Mouse (Mus musculus) WW6 (cell line): ENCODE results near the gene Sqor.

Experiments used
- DNase-seq: peaks from one replicate; pipeline ENCODE4 v3.0.0-alpha.2; 2013; ENCODE audit warnings: low read depth, low spot score

Gene Sqor

DNA sequence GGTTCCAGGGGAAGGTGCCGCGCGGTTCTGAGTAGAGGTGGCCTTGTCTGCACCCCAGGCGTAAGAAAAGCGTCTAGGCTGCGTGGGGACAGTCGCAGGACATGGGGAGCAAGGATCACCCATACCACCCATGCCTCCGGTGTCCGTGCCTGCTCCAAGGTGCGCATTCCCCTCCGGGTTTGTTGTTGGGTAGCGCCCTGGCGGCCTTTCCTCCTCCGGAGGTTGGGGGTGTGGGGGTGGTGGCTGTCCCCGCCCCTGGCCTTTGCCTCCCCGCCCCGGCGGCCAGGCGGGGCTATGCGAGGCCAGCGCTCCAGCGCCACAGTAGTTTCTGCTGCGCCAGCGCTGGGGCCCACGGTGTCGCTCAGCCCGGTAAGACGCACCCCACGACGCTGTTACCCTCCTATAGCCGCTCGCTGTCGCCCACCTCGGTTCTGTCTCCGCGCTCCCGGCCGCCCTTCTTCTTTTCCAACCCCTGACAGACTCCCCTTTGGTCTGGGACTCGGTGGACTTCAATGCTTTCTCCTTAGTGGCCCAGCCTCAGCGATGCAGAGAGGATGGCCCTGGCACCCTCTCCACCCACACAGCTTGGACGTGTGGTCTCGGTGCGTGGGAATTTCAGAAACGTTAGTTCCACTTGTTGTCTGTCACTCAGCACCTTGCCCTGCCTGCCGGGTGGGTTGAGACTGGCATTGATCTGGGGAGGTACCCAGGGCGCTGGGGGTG lies at the start of gene Sqor:
TSS of gene Sqor (plus strand) at position 167 of the 723 bp plus-strand sequence.
- DNase-seq, result no peak

- no peak for DNase-seq
Measured at GRCm38 (mm10) chr2:122716301-122716842, 48.7 kb upstream of the Sqor start.

DNA sequence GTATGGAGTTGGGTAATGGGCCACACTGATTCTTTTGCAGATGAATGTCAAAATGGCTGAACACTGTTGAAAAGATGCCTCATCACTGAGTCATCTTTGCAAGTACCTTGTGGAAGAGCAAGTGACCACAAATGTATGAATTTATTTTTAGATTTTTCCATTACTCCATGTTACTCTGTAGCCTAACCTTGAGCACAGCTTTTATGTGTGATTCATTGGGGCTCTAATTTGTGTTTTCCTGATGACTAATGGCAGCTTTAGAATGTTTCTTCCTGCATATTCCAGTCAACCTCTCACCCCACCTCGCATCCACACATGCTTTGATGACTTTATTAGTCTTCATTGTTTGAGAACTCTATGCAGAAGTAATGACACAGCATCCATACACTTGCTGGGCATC lies 45.8 kb upstream of the Sqor start:
- DNase-seq, result no peak

- no peak for DNase-seq
Measured at GRCm38 (mm10) chr2:122720564-122720963, 44.5 kb upstream of the Sqor start.

DNA sequence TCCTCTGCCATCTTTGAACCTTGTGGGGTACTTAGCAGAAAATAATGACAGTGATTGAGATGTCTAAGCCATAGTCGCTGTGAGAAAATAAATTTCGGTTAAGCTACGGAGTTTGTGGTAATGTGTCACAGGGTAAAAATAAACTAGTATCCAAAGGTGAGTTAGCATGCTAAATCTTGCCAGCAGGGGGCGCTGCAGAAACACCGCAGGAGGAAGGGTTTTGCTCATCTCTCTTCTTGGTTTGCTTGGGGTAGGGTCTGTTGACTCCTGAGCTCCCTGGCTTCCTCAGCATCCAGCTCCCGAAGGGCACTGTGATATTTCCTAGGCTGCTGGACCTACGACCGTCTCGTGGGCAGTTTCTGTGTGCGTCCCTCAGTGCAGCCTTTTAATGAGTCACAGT lies 39.4 kb upstream of the Sqor start:
- no peak for DNase-seq

DNA sequence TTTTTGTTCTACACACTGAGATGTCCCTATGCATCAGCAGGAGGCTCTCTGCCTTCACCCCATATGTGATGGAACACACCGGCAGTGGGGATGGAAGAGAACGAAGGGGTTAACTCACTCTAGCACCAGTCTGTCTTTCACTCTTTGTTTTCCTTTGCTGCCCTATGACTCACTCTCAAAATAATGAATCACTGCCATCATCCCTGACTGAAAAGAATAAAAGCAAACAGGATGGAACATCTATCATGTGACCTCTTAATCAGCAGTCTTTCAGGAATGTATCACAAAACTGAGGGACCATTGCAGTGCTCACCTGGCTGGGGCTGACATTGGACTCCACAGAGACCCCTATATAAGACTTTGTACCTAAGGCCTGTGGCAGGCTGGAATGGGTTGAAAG lies 33.6 kb upstream of the Sqor start:
- no peak for DNase-seq

- peak; percentile 60 for DNase-seq
Measured at GRCm38 (mm10) chr2:122737894-122738830, 26.9 kb upstream of the Sqor start, which contains the start of gene Bloc1s6. Gene Bloc1s6 (plus strand): TSS chr2:122738503.

GRCm38 (mm10) chr2:122739023-122739422 lies 26.0 kb upstream of the Sqor start:
- no peak for DNase-seq

DNA sequence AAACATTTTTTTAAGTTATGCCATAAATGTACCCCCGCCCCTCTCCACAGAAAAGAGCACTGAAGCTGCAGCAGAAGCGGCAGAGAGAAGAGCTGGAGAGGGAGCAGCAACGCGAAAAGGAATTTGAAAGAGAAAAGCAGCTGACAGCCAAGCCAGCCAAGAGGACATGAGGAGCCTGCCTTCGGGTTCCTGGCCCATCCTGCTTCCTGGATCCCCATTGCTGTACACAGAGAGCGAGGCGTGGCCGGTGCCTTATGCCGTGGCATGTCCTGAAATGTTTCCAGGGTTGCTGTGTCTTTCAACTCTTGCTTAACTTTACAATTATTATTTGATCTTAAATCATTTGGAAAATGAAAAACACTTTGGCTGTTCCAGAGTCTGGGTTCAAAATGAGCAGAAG lies 18.6 kb upstream of the Sqor start:
- DNase-seq, result no peak

GRCm38 (mm10) chr2:122753739-122754343 lies 11.2 kb upstream of the Sqor start:
- DNase-seq, result no peak

DNA sequence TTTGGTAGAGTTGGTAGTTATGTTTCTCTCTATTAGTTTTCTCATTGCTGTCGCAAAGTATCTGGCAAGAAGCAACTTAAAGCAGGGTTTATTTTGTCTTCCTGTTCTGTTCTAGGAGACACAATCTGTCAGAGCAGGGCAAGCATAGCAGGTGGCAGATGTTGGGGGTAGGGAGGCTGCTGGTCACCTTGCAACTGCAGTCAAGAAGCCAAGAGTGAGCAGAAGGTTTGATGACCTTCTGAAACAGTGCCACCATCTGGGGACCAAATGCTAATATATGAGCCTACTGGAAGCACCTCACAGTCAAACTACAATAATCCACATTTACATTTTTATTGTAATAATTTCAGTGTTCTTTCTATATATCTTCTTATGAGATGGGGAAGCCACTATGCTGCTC lies 5.2 kb upstream of the Sqor start:
- DNase-seq, result no peak

DNA sequence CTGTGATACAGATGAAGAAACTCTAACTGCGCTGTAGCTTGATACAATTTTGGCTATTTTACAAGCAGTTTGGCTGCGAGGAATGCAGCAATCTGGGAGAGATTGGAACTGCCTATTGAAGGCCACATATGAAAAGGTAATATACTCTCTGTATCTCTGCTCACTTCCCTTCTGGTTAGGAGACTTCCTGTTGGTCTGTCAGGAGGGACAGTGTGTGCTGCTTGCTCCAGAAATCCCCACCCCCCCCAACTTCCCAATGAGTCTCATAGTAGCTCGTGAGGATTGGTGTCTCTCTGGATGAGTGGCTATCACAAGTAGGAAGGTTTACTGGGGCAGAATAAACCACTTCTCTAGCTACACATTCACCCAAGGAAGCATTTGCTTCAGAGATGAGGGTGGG lies 2.0 kb upstream of the Sqor start:
- DNase-seq, result no peak

GRCm38 (mm10) chr2:122764526-122764925 lies 511 bp upstream of the Sqor start:
- DNase-seq, result no peak

DNA sequence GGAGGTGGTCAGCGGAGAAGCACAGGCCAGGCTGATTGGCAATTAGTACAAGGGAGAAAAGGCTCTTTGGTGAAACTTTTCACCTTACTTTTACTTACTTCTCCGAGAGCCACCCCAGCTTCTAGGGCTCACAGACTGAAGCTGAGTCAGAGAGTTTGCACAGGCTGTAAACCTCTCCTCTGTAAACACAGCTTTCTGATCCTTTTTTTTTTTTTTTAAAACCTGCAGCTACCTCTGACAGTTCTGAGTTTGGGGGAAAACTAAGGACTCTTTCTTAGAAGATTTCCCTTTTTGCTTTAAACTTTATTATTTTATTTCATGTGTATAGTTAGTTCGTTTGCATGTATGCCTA lies 733 bp downstream of the Sqor start:
- no peak for DNase-seq

- DNase-seq, result no peak
Measured at GRCm38 (mm10) chr2:122771002-122771401, 6.0 kb downstream of the Sqor start.

- DNase-seq, result no peak
Measured at GRCm38 (mm10) chr2:122772899-122773298, 7.9 kb downstream of the Sqor start.

GRCm38 (mm10) chr2:122775491-122775890 lies 10.5 kb downstream of the Sqor start:
- DNase-seq, result no peak

DNA sequence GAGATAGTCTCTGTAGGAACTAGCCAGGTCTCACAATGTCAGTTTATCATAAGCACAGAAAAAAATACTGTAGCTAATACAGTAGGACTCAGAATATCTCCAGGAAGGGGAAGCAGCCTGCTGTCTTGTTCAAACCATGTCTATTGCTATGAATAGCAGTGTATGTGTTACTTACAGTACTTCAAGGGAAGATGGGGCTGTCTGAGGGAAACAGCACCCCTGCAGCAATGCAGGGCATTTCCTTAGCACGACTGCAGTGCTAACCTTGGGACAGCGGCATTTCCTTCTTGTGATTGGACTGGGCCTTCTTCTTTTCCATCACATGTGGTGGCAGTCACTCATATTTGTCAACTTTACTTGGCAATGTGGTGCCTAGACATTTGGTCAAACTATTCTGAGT lies 11.8 kb downstream of the Sqor start:
- DNase-seq, result no peak

DNA sequence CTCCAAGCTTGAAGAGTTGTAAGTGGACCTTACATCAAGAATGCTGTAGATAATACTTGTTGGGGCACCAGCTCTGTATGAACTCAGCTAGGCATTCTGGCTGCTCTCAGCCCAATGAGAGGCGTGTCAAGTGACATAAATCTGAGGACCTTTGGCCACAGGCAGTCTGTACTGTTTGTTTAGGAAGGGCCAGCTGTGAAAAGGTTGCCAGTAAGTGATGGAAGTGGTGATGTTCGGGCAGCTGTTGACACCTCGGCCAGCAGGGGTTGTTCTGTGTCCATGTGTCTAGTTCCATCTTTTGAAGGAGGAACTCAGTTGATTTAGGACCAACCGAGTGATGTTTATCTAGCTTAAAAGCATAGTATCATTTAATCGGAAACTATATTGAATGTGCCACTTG lies 14.9 kb downstream of the Sqor start:
- no peak for DNase-seq

GRCm38 (mm10) chr2:122780447-122780846 lies 15.4 kb downstream of the Sqor start:
- no peak for DNase-seq

GRCm38 (mm10) chr2:122781590-122782356 lies 16.7 kb downstream of the Sqor start:
- DNase-seq, result no peak
